Mouse (Mus musculus): ENCODE measurements at regions not wholly inside any gene's neighbourhood (a gene's known extent, or its start where the extent isn't known, plus 50 kb on each side); places are given as distances from the start of the nearest gene placed in this dataset.

DNA sequence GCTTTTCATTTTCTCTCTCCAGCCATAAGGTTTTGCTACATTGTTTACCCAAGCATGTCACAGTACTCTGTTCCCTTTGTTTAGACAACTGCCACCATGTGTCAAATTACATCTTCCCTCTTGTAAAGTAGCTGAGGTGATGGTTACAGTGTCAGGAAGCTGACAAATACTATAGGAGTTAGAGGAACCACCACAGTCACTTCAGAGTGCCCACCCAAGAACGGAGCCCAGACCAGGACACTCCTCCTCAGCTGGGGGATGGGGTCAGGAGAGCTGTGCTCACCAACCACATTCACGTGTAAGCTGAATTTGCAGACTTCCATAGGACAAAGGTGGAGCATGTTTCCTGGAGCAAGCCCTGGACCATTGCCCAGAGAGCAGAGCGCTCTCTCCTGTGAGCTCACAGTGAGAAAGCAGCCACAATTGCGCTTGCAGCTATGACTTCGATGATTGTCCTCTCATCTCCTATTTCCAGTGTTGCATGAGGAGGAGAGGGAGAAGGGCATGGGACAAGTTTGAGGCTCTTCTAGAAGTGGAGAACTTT is 487.5 kb downstream of the Ajap1 start:
- H3K27me3 ChIP-seq (ENCODE audit: insufficient read depth, low read length) = no peaks in the 10 kb centered on the region
- no peak overlapping the region for H3K4me3 ChIP-seq (ENCODE audit: low read length)
- no peak overlapping the region for H3K9ac ChIP-seq (replicated peaks; ENCODE audit: low read length)
- no peak overlapping the region for H3K4me2 ChIP-seq (ENCODE audit: low read depth, low read length)
- TF ChIP-seq CTCF (IDR thresholded peaks at IDR 0.05; ENCODE audit: low read depth) = no peak
- DNase-seq (ENCODE audit: low spot score) = no peak
- no peaks in the 10 kb centered on the region for H3K4me1 ChIP-seq (ENCODE audit: insufficient read depth, low read length)
- 57% methylated on average over 5 of the region's 5 CpGs for WGBS
- ATAC-seq = no peak
- H3K9me3 ChIP-seq (ENCODE audit: low read length) = no peaks in the 10 kb centered on the region
- no peak overlapping the region for H3K27ac ChIP-seq
- H3K36me3 ChIP-seq (ENCODE audit: insufficient read depth, low read length) = no peaks in the 10 kb centered on the region

- H3K36me3 ChIP-seq (ENCODE audit: insufficient read depth, low read length) = no peaks in the 10 kb centered on the region
- 85% methylated on average over 3 of the region's 3 CpGs for WGBS
- H3K9me3 ChIP-seq (ENCODE audit: low read length) = no peaks in the 10 kb centered on the region
- no peak overlapping the region for H3K27ac ChIP-seq
- no peaks in the 10 kb centered on the region for H3K4me1 ChIP-seq (ENCODE audit: insufficient read depth, low read length)
- no peak overlapping the region for H3K9ac ChIP-seq (replicated peaks; ENCODE audit: low read length)
- no peak for ATAC-seq
- no peak overlapping the region for H3K4me2 ChIP-seq (ENCODE audit: low read depth, low read length)
- no peaks in the 10 kb centered on the region for H3K27me3 ChIP-seq (ENCODE audit: insufficient read depth, low read length)
- no peak for DNase-seq (ENCODE audit: low spot score)
- no peak overlapping the region for H3K4me3 ChIP-seq (ENCODE audit: low read length)
- TF ChIP-seq CTCF (IDR thresholded peaks at IDR 0.05; ENCODE audit: low read depth) = no peak
These were observed 488.4 kb downstream of the Ajap1 start for GRCm38 (mm10) chr4:152994206-152994605.

DNA sequence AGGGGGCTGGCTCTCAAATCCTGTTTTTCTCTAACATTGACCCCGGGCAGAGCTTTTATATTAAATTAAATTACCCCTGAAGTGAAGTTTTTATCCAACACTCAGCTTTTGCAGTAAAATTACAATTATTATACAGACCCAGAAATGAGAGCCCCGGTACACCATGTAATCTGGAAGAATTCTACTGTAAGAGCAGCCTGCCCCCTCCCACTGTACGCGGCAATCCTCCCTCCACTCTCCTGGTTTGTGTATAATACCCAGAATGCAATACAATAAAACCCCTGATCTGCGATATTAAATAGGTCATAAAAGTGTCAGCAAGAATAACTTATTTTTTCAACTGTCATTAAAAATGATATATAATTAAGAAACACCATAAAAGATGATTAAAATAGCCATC is 492.3 kb downstream of the Ajap1 start:
- no peak for ATAC-seq
- no peaks in the 10 kb centered on the region for H3K27me3 ChIP-seq (ENCODE audit: insufficient read depth, low read length)
- no peak for DNase-seq (ENCODE audit: low spot score)
- H3K27ac ChIP-seq = no peak overlapping the region
- no peaks in the 10 kb centered on the region for H3K9me3 ChIP-seq (ENCODE audit: low read length)
- no peaks in the 10 kb centered on the region for H3K4me1 ChIP-seq (ENCODE audit: insufficient read depth, low read length)
- no peak for TF ChIP-seq CTCF (IDR thresholded peaks at IDR 0.05; ENCODE audit: low read depth)
- H3K9ac ChIP-seq (replicated peaks; ENCODE audit: low read length) = no peak overlapping the region
- no peaks in the 10 kb centered on the region for H3K36me3 ChIP-seq (ENCODE audit: insufficient read depth, low read length)
- WGBS = 56% methylated on average over 5 of the region's 5 CpGs
- no peak overlapping the region for H3K4me3 ChIP-seq (ENCODE audit: low read length)
- no peak overlapping the region for H3K4me2 ChIP-seq (ENCODE audit: low read depth, low read length)

DNA sequence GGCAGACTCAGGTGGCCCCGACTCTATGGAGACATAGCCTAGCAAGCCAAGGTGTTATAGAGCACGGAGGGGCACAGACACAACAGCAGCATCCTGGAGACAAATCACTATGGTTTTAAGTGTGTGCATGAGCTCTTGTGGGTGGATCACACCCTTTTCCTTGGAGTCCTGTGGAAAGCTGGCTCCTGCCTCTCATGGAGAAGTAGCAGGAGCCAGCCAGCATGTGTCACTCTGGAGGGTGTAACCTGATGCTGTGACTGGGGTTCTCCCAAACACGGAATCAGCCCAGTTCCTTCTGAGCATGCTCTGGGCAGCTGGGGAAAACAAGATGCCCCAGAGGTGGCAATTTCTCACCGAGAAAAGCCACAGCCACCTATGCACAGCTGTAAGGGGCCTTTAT is 494.9 kb downstream of the Ajap1 start:
- H3K4me2 ChIP-seq (ENCODE audit: low read depth, low read length) = no peak overlapping the region
- no peaks in the 10 kb centered on the region for H3K36me3 ChIP-seq (ENCODE audit: insufficient read depth, low read length)
- WGBS = 74% methylated on average over 4 of the region's 4 CpGs
- no peak for DNase-seq (ENCODE audit: low spot score)
- no peak overlapping the region for H3K4me3 ChIP-seq (ENCODE audit: low read length)
- TF ChIP-seq CTCF (IDR thresholded peaks at IDR 0.05; ENCODE audit: low read depth) = no peak
- H3K27me3 ChIP-seq (ENCODE audit: insufficient read depth, low read length) = no peaks in the 10 kb centered on the region
- H3K9me3 ChIP-seq (ENCODE audit: low read length) = no peaks in the 10 kb centered on the region
- H3K9ac ChIP-seq (replicated peaks; ENCODE audit: low read length) = no peak overlapping the region
- H3K4me1 ChIP-seq (ENCODE audit: insufficient read depth, low read length) = no peaks in the 10 kb centered on the region
- H3K27ac ChIP-seq = no peak overlapping the region
- no peak for ATAC-seq

GRCm38 (mm10) chr4:152975012-152975675 is 497.5 kb upstream of the Kcnab2 start:
- Histone ChIP-seq H3K4me3 (ENCODE audit: low read length) (no peak overlapping the region), H3K9me3 (ENCODE audit: low read length) (no peaks in the 10 kb centered on the region), H3K27ac (no peak overlapping the region), H3K36me3 (ENCODE audit: insufficient read depth, low read length) (no peaks in the 10 kb centered on the region), H3K27me3 (ENCODE audit: insufficient read depth, low read length) (no peaks in the 10 kb centered on the region), H3K4me1 (ENCODE audit: insufficient read depth, low read length) (no peaks in the 10 kb centered on the region), H3K4me2 (ENCODE audit: low read depth, low read length) (no peak overlapping the region), H3K9ac (replicated peaks; ENCODE audit: low read length) (no peak overlapping the region)
- no peak for TF ChIP-seq CTCF (IDR thresholded peaks at IDR 0.05; ENCODE audit: low read depth)
- no peak for DNase-seq (ENCODE audit: low spot score)
- WGBS = 80% methylated on average over 8 of the region's 8 CpGs
- no peak for ATAC-seq

- Histone ChIP-seq H3K27ac (no peak overlapping the region), H3K4me3 (ENCODE audit: low read length) (no peak overlapping the region), H3K27me3 (ENCODE audit: insufficient read depth, low read length) (no peaks in the 10 kb centered on the region), H3K9ac (replicated peaks; ENCODE audit: low read length) (no peak overlapping the region), H3K9me3 (ENCODE audit: low read length) (no peaks in the 10 kb centered on the region), H3K36me3 (ENCODE audit: insufficient read depth, low read length) (no peaks in the 10 kb centered on the region), H3K4me2 (ENCODE audit: low read depth, low read length) (no peak overlapping the region), H3K4me1 (ENCODE audit: insufficient read depth, low read length) (0 out of 2 replicates have a peak, but pooled peaks cover 6% of the 10 kb centered on the region)
- DNase-seq (ENCODE audit: low spot score) (no peak), ATAC-seq (no peak)
- WGBS = 80% methylated on average over 6 of the region's 6 CpGs
- no peak for TF ChIP-seq CTCF (IDR thresholded peaks at IDR 0.05; ENCODE audit: low read depth)
These were observed 485.3 kb upstream of the Kcnab2 start for GRCm38 (mm10) chr4:152963001-152963400.

DNA sequence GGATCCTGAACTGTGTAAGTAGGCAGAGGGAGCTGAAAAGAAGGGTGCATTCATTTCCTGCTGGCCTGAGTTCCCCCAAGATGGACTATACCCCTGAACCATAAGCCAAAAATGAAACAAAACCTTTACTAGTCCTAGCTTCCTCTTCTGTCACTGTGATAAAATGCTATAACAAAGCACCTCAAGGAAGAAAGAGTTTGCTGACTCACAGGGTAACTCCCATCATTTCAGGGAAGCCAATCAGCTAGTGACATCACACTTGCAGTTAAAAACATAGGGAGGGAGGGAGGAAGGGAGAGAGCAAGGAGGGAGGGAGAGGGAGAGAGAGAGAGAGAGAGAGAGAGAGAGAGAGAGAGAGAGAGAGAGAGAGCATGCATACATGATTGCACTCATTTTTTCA is 484.5 kb upstream of the Kcnab2 start:
- H3K4me3 ChIP-seq (ENCODE audit: low read length) = no peak overlapping the region
- H3K4me2 ChIP-seq (ENCODE audit: low read depth, low read length) = no peak overlapping the region
- no peak overlapping the region for H3K27ac ChIP-seq
- no peaks in the 10 kb centered on the region for H3K36me3 ChIP-seq (ENCODE audit: insufficient read depth, low read length)
- H3K4me1 ChIP-seq (ENCODE audit: insufficient read depth, low read length) = 0 out of 2 replicates have a peak, but pooled peaks cover 6% of the 10 kb centered on the region
- no peak for DNase-seq (ENCODE audit: low spot score)
- TF ChIP-seq CTCF (IDR thresholded peaks at IDR 0.05; ENCODE audit: low read depth) = no peak
- H3K27me3 ChIP-seq (ENCODE audit: insufficient read depth, low read length) = no peaks in the 10 kb centered on the region
- no peak for ATAC-seq
- no peaks in the 10 kb centered on the region for H3K9me3 ChIP-seq (ENCODE audit: low read length)
- H3K9ac ChIP-seq (replicated peaks; ENCODE audit: low read length) = no peak overlapping the region
